Mouse (Mus musculus) spleen, adult 2 months (tissue): ENCODE results near the gene Mapk8ip1.

Source experiments
- CTCF ChIP-seq: fragments of 200-500 bp; IDR thresholded peaks from 2 replicates; pipeline ENCODE4 v1.5.1; 2011; ENCODE audit warnings: mild to moderate bottlenecking, inconsistent platforms; ENCODE audit not compliant: insufficient read depth, insufficient read length, insufficient replicate concordance; ENCODE audit errors: extremely low read depth
- POLR2A ChIP-seq: fragments of 200-500 bp; IDR thresholded peaks from 2 replicates; pipeline ENCODE4 v1.6.1; 2011; ENCODE audit warnings: low read depth, low read length, inconsistent platforms

DNA sequence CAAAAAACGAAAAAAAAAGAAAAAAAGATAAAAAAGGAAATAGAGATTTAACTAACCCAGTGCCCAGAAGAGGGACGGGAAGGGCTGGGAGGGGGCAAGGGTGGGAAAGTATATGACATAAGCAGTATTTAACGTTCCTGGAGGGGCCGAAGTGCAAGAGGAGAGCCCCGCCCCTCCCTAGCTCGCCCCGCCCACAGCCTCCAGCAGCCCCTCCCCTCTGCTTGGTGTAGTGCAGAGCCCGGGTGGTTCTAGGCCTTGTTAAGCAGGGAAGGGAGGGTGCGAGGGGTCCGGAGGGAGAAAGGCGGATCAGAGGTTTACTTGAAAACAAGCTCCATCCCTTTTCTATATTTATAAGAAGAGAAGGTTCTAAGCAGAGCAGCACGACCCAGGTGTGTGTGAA is 40.2 kb downstream of the Mapk8ip1 start:
- no peak for TF ChIP-seq CTCF
- no peak for TF ChIP-seq POLR2A
